Comparison of ENCODE assay signal across 8 mouse cellular contexts in the genomic region with DNA sequence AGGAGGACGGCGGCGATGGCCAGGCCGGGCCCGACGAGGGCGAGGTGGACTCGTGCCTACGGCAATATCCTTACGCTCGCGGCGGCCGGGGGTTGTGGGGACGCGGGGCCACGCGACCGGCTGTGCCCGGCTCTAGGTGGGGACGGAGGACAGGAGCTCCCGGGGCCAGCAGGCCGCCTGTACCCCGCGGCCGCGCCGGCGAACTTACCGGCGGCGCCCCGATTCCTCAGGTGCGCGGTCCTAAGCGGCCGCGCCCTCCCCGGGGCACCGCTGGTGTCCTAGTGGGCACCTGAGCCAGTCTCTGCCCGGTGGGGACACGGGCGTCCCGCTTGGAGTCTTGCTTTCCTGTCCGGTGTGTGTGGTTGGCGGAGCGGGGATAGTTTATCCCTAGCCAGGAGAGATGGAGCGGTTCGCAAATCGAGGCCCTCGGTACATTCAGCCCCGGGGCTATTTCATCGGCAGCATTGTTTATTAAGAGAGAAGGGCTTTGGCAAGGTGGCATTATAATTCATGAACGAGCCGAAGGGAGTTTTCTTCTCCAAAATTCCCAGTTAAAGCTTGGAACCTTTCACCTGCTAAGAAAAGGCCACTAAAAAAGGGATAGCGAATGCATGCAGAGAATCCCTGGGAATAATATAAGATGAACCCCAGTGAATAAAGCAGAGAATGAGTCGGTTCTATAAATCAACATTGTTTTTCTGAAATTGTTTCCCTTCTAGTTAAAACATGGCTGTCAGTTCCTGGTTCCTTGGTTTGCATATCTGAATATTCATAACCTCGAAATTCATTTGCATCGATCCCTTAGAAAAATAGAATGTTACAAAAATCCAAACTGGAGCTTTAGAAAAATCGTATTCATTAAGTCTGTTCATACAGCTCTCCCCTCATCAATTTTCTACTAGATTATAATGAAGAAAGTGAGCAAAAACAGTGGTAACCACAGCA. TPM values are rescaled to one million over a fixed set of nuclear protein-coding genes. Genes with fewer than 3 reads are reported as not detected.
DNase-seq lines count a peak whose midpoint lies in the region; ATAC-seq and TF ChIP-seq lines count a peak whose summit lies in the region.

No protein-coding gene starts in this region.

- TF ChIP-seq POLR2A in spleen, adult 2 months (IDR thresholded peaks at IDR 0.05; ENCODE audit: low read depth, low read length), result no peak

- H3K27ac ChIP-seq in spleen, adult 2 months (ENCODE audit: insufficient read depth, low read length), result peak overlapping the region; percentile 98
- peak overlapping the region; percentile 90 for H3K27ac ChIP-seq in forebrain, embryonic 12.5 days
- peak overlapping the region; percentile 91 for H3K27ac ChIP-seq in midbrain, embryonic 10.5 days (replicated peaks)

- H3K36me3 ChIP-seq in spleen, adult 2 months (ENCODE audit: control insufficient read depth, insufficient read depth, low read length), result peaks cover 20% of the 10 kb centered on the region
- peaks cover 19% of the 10 kb centered on the region for H3K36me3 ChIP-seq in forebrain, embryonic 12.5 days (replicated peaks)
- peaks cover 25% of the 10 kb centered on the region for H3K36me3 ChIP-seq in midbrain, embryonic 10.5 days

- H3K4me3 ChIP-seq in spleen, adult 2 months (ENCODE audit: extremely low read depth, insufficient read depth, insufficient read length), result peak overlapping the region; percentile 100
- peak overlapping the region; percentile 99 for H3K4me3 ChIP-seq in forebrain, embryonic 12.5 days (replicated peaks)
- peak overlapping the region; percentile 79 for H3K4me3 ChIP-seq in midbrain, embryonic 10.5 days

- DNase-seq in cerebellum, adult 11 months, result no peak
- no peak for DNase-seq in spleen, adult 2 months (ENCODE audit: low read depth in 1 of 2, low spot score in 2 of 2)
- DNase-seq in spleen, adult 18-20 months, result no peak
- peak; percentile 30 to 38 for DNase-seq in kidney, adult 8-10 months
- DNase-seq in midbrain, embryonic 10.5 days (ENCODE audit: low spot score), result no peak
- no peak for DNase-seq in ovary, adult 18-20 months (ENCODE audit: low spot score)

- no peaks in the 10 kb centered on the region for H3K9me3 ChIP-seq in forebrain, embryonic 12.5 days
- H3K9me3 ChIP-seq in midbrain, embryonic 10.5 days (replicated peaks), result no peaks in the 10 kb centered on the region

- peak overlapping the region; percentile 94 for H3K9ac ChIP-seq in forebrain, embryonic 12.5 days

- WGBS in spleen, adult 2 months, result under 1% methylated on average over 58 of the region's 60 CpGs
- WGBS in forebrain, embryonic 12.5 days, result 2% methylated on average over 60 of the region's 60 CpGs
- WGBS in midbrain, embryonic 10.5 days, result 2% methylated on average over 60 of the region's 60 CpGs

- TF ChIP-seq CTCF in spleen, adult 2 months (IDR thresholded peaks at IDR 0.05; ENCODE audit: extremely low read depth, insufficient read depth, insufficient read length, insufficient replicate concordance), result no peak

- H3K4me1 ChIP-seq in spleen, adult 2 months (ENCODE audit: control insufficient read depth, insufficient read depth, insufficient read length), result no peaks in the 10 kb centered on the region
- H3K4me1 ChIP-seq in forebrain, embryonic 12.5 days, result peaks cover 9% of the 10 kb centered on the region
- H3K4me1 ChIP-seq in midbrain, embryonic 10.5 days, result peaks cover 16% of the 10 kb centered on the region

- H3K4me2 ChIP-seq in forebrain, embryonic 12.5 days, result peak overlapping the region; percentile 67

- ATAC-seq in cerebellum, adult (ENCODE audit: insufficient number of reproducible peaks, low FRiP score, low TSS enrichment), result peak; percentile 39
- peak; percentile 76; the same call in 1 of the 2 replicates for ATAC-seq in forebrain, embryonic 12.5 days (ENCODE audit: low FRiP score)

- no peaks in the 10 kb centered on the region; the same call in 1 of the 2 replicates for H3K27me3 ChIP-seq in spleen, adult 2 months (ENCODE audit: control insufficient read depth, insufficient read depth, low read length)
- no peaks in the 10 kb centered on the region for H3K27me3 ChIP-seq in forebrain, embryonic 12.5 days
- H3K27me3 ChIP-seq in midbrain, embryonic 10.5 days (ENCODE audit: low read depth, poor library complexity, severe bottlenecking), result peaks cover 30% of the 10 kb centered on the region

RNA-seq across cellular contexts. Expression of gene Arpc5, which starts 0.7 kb away (rescaled TPM):
- polyA plus RNA-seq in spleen, adult 2 months (2012; rRNA removed), result 91.9 and 147 TPM in 2 replicates
- 275 and 281 TPM in 2 replicates for polyA plus RNA-seq in forebrain, embryonic 12.5 days (2016; fragmentation: Nextera tagmentation; extraction: Ambion mirVana)
- polyA plus RNA-seq in midbrain, embryonic 10.5 days (2016; fragmentation: Nextera tagmentation; extraction: Ambion mirVana), result 207 and 235 TPM in 2 replicates

RNA-seq across cellular contexts. Expression of gene Rgl1, which starts 0.9 kb away (rescaled TPM):
- polyA plus RNA-seq in spleen, adult 2 months (2012; rRNA removed), result 14.4 and 14.7 TPM in 2 replicates
- polyA plus RNA-seq in forebrain, embryonic 12.5 days (2016; fragmentation: Nextera tagmentation; extraction: Ambion mirVana), result 19.8 and 20.9 TPM in 2 replicates
- polyA plus RNA-seq in midbrain, embryonic 10.5 days (2016; fragmentation: Nextera tagmentation; extraction: Ambion mirVana), result 23.2 and 24.4 TPM in 2 replicates

RNA-seq across cellular contexts. Expression of gene Apobec4, which starts 16.7 kb away (rescaled TPM):
- polyA plus RNA-seq in spleen, adult 2 months (2012; rRNA removed), result not detected in 2 replicates
- not detected in 2 replicates for polyA plus RNA-seq in forebrain, embryonic 12.5 days (2016; fragmentation: Nextera tagmentation; extraction: Ambion mirVana)
- polyA plus RNA-seq in midbrain, embryonic 10.5 days (2016; fragmentation: Nextera tagmentation; extraction: Ambion mirVana), result not detected in 2 replicates

RNA-seq across cellular contexts. Expression of gene Ncf2, which starts 32.9 kb away (rescaled TPM):
- 29.7 and 33.7 TPM in 2 replicates for polyA plus RNA-seq in spleen, adult 2 months (2012; rRNA removed)
- 1.8 and 2.2 TPM in 2 replicates for polyA plus RNA-seq in forebrain, embryonic 12.5 days (2016; fragmentation: Nextera tagmentation; extraction: Ambion mirVana)
- 2.9 and 3.0 TPM in 2 replicates for polyA plus RNA-seq in midbrain, embryonic 10.5 days (2016; fragmentation: Nextera tagmentation; extraction: Ambion mirVana)

Comparison
In these comparisons a context has a peak if more than half of its experiments do, and no peak if none do; other contexts are left out.
1. DNase-seq: peak in kidney, adult 8-10 months (2 of 2); none in cerebellum, adult 11 months (single experiment), spleen, adult 2 months (0 of 2), spleen, adult 18-20 months (0 of 2), midbrain, embryonic 10.5 days (single experiment) and ovary, adult 18-20 months (single experiment).
2. Peak in every context shown above with its lines, with median percentiles within 50 percentile points of each other: H3K27ac ChIP-seq and H3K4me3 ChIP-seq.